Mouse (Mus musculus) thymus, adult 2 months (tissue): ENCODE results near the gene Akap13. TPM values are rescaled to one million over a fixed set of nuclear protein-coding genes. Genes with fewer than 3 reads are reported as not detected.
"Not testable (repeated sequence)": the region's sequence is repeated elsewhere in the genome, so short reads cannot be mapped to it uniquely, and the experiment has no call there.

Experiments used
- DNase-seq: peaks from one replicate; pipeline ENCODE4 v3.0.0; 2021
- H3K27ac ChIP-seq: fragments of 200-500 bp; 2 replicates; pipeline ENCODE4 v1.5.1; 2012; ENCODE audit warnings: low read length, control low read depth; ENCODE audit not compliant: control insufficient read depth, insufficient read depth
- H3K27me3 ChIP-seq: fragments of 200-500 bp; 2 replicates; pipeline ENCODE4 v1.6.1; 2012; ENCODE audit warnings: mild to moderate bottlenecking, low read length, moderate library complexity, mixed read lengths; ENCODE audit not compliant: control insufficient read depth, insufficient read depth
- H3K36me3 ChIP-seq: fragments of 200-500 bp; 2 replicates; pipeline ENCODE4 v1.6.1; 2012; ENCODE audit warnings: mild to moderate bottlenecking, low read length, moderate library complexity; ENCODE audit not compliant: control insufficient read depth, insufficient read depth
- H3K4me1 ChIP-seq: fragments of 200-500 bp; replicated peaks from 2 replicates; pipeline ENCODE4 v1.6.1; 2012; ENCODE audit warnings: low read length; ENCODE audit not compliant: control insufficient read depth, insufficient read depth
- H3K4me3 ChIP-seq: fragments of 200-500 bp; 2 replicates; pipeline ENCODE4 v1.5.1; 2012; ENCODE audit warnings: mild to moderate bottlenecking, low read length, control low read depth, moderate library complexity; ENCODE audit not compliant: control insufficient read depth, insufficient read depth
- CTCF ChIP-seq: fragments of 200-500 bp; IDR thresholded peaks from 2 replicates; pipeline ENCODE4 v1.5.1; 2012; ENCODE audit warnings: mild to moderate bottlenecking, control low read depth, low read length, moderate library complexity, borderline replicate concordance; ENCODE audit not compliant: control insufficient read depth, poor library complexity, insufficient read depth; ENCODE audit errors: extremely low read depth
- POLR2A ChIP-seq: fragments of 200-500 bp; IDR thresholded peaks from 2 replicates; pipeline ENCODE4 v1.6.1; 2012; ENCODE audit warnings: mild to moderate bottlenecking, low read length, control low read depth, moderate library complexity; ENCODE audit not compliant: control insufficient read depth, poor library complexity, insufficient read depth; ENCODE audit errors: extremely low read depth
- WGBS: fragments of 180-500 bp; shearing (Covaris S2); methylation state at CpG from one replicate; pipeline ENCODE4 v1.1.7; 2018; 5-methylcytosine and 5-hydroxymethylcytosine counted together
- polyA plus RNA-seq: library from polyadenylated mRNA; depleted of rRNA; stranded (reverse); fragments of >200 nt; gene quantifications from 2 replicates; pipeline ENCODE4 v1.2.3, GENCODE M21; 2012

Gene Akap13
- polyA plus RNA-seq, 1 experiment: 47.8 TPM

GRCm38 (mm10) chr7:75768169-75768568 lies 312.8 kb downstream of the Akap13 start:
- no peaks in the 10 kb centered on the region for H3K27me3 ChIP-seq
- WGBS: 96% methylated on average over 2 of the region's 2 CpGs
- H3K4me1 ChIP-seq: no peaks in the 10 kb centered on the region
- no peak for DNase-seq
- H3K27ac ChIP-seq: no peak overlapping the region
- TF ChIP-seq POLR2A (no peak), CTCF (no peak)
- no peak overlapping the region for H3K4me3 ChIP-seq
- peaks cover 20% of the 10 kb centered on the region for H3K36me3 ChIP-seq

- no peaks in the 10 kb centered on the region for H3K4me1 ChIP-seq
- no peak for DNase-seq
- no peak for TF ChIP-seq CTCF
- TF ChIP-seq POLR2A: no peak
- 98% methylated on average over 9 of the region's 9 CpGs for WGBS
- no peak overlapping the region for H3K4me3 ChIP-seq
- no peaks in the 10 kb centered on the region for H3K27me3 ChIP-seq
- peaks cover 20% of the 10 kb centered on the region for H3K36me3 ChIP-seq
- H3K27ac ChIP-seq: no peak overlapping the region
These were observed 314.6 kb downstream of the Akap13 start for GRCm38 (mm10) chr7:75769909-75770308.

GRCm38 (mm10) chr7:75774095-75775078 lies 319.1 kb downstream of the Akap13 start:
- not testable (repeated sequence) for H3K4me3 ChIP-seq, H3K27ac ChIP-seq, DNase-seq, H3K27me3 ChIP-seq, H3K4me1 ChIP-seq
- 76% methylated on average over 18 of the region's 18 CpGs for WGBS
- H3K36me3 ChIP-seq: peaks cover 41% of the 10 kb centered on the region

- peaks cover 31% of the 10 kb centered on the region for H3K36me3 ChIP-seq
- H3K4me3 ChIP-seq: no peak overlapping the region
- 96% methylated on average over 2 of the region's 2 CpGs for WGBS
- no peaks in the 10 kb centered on the region for H3K27me3 ChIP-seq
- H3K27ac ChIP-seq: no peak overlapping the region
- peaks cover 7% of the 10 kb centered on the region for H3K4me1 ChIP-seq
- TF ChIP-seq POLR2A (no peak), CTCF (no peak)
- no peak for DNase-seq
These were observed 322.7 kb downstream of the Akap13 start for GRCm38 (mm10) chr7:75778053-75778452.

- WGBS: 1% methylated on average over 5 of the region's 5 CpGs
- DNase-seq: no peak
- peaks cover 28% of the 10 kb centered on the region for H3K36me3 ChIP-seq
- no peaks in the 10 kb centered on the region for H3K27me3 ChIP-seq
- no peak for TF ChIP-seq CTCF
- no peak for TF ChIP-seq POLR2A
- H3K4me3 ChIP-seq: no peak overlapping the region
- H3K4me1 ChIP-seq: peaks cover 11% of the 10 kb centered on the region
- no peak overlapping the region for H3K27ac ChIP-seq
These were observed 325.5 kb downstream of the Akap13 start for GRCm38 (mm10) chr7:75780812-75781211.

- Histone ChIP-seq H3K27ac (no peak overlapping the region), H3K36me3 (peaks cover 27% of the 10 kb centered on the region), H3K4me1 (peaks cover 13% of the 10 kb centered on the region), H3K4me3 (peak overlapping the region; percentile 91), H3K27me3 (no peaks in the 10 kb centered on the region)
- no peak for DNase-seq
- WGBS: 2% methylated on average over 13 of the region's 13 CpGs
- TF ChIP-seq CTCF: no peak
- no peak for TF ChIP-seq POLR2A
These were observed 326.1 kb downstream of the Akap13 start for GRCm38 (mm10) chr7:75781298-75781947.
